Mouse (Mus musculus) naive thymus-derived CD4-positive, alpha-beta T cell, adult 2 months (primary cell): ENCODE measurements around the gene Fam107b.

Source experiments
- DNase-seq: peaks from one replicate; pipeline ENCODE4 v3.0.0-alpha.2; 2011; ENCODE audit warnings: low read depth

Fam107b gene

GRCm38 (mm10) chr2:3773089-3773488 lies 202.8 kb downstream of the Fam107b start:
- no peak for DNase-seq

DNA sequence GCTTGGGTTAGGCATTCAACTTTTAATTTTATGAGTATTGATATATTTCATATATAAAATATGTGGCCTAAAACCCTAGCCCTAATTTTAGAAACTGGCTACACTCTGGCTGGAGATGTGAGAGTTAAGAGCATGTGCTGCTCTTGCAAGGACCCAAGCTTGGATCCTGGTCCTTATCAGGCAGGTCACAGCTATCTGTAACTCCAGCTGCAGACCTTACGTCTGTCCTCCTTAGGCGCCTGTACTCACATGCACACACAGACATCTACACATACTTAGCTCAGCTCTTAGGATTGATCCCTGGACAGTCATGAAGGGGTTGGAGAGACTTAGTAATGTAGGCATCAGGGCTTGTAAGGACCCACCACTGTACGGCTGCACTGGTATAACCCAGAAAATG lies 205.3 kb downstream of the Fam107b start:
- no peak for DNase-seq

- DNase-seq = no peak
These were observed 205.8 kb downstream of the Fam107b start for GRCm38 (mm10) chr2:3776045-3776444.

DNA sequence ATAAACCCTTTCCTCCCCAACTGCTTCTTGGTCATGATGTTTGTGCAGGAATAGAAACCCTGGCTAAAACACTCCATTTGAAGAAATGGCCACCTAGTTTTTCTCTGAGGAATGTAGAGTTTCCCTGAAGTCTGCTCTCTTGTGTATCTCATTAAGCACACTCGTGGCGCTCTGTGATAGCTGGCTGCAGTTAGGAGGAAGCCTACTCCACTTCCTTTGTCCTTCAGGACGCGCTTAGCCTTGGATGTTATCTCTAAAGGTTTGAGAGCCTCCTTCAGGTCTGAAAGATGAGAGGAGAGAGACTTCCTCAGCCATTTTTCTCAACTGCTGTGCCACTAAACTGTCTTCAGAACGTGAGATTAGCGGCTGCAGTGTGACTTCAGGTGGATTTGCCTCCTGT lies 207.4 kb downstream of the Fam107b start:
- no peak for DNase-seq

GRCm38 (mm10) chr2:3785546-3785945 lies 215.3 kb downstream of the Fam107b start:
- DNase-seq = no peak

GRCm38 (mm10) chr2:3787752-3788423 lies 217.6 kb downstream of the Fam107b start:
- no peak for DNase-seq

DNA sequence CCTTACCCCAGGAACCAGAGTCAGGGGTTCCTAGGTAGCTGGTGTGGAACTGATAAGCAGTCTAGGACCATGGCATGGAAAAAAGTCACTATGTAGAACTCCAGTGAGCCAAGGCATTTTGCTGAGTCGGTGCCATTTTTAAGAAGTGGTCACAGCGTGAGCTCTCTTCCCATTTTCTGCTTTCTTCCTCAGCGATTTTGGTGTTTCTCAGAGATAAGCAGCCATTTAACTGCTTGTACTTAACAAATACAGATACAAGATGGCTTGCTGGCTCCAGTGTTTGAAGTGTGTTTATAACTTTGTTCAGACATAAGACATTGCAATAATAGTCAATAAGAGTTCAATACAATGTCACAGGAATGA lies 218.1 kb downstream of the Fam107b start:
- DNase-seq = no peak

DNA sequence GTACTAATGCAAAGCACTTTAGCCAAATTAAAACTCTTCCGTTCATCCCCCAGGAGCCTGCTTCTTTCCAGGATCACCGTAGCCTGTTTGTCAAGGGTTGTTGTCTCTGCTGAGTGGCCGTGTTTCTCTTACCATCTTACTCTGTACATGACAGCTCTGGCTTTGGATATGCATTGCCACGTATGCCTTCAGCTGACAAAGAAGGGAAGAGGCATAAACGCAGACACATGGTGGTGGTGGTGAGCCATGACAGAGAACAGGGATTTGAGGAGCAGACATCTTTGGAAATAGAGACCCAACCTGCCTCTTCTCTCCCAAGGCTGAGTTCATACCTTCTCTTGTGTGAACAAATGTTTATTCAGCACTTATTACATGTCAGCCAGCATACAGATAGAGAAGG lies 226.3 kb downstream of the Fam107b start:
- DNase-seq = no peak

DNA sequence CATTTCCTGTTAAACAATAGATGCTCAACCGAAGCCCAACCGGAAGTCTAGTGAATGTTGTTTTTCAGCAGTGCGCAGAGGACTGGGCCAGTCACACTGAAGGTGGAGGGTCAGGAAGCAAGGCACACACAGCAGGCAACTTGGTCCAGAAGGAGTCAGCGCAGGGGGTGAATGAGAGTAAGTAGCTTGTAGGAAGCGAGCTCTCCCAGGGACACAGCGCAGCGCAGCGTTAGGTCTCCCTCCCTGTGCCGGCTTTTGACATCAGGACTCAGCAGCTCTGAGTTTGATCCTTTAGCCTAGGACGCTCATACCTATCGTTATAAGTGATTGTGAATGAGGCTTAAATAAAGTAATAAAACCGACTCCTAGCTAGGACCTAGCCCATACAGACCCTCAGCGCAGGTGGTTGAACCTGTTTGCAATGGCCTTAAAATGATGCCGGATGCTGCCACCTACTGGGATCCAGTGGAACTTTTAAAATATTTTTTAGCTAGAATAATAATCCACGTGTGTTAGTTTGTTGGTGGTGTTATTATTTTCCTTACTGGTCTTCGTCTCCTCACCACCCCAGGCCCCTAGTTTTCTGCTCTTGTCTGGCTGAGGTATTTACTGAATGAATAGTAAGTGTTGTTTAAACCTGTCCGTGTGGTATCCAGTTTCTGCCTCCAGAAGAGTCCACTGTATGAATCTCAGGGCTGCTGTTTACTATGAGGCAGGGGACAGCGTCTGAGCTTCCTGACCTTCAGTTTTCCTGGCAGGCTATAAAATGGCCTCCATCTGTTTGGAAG lies 229.7 kb downstream of the Fam107b start:
- DNase-seq = peak; percentile 84

DNA sequence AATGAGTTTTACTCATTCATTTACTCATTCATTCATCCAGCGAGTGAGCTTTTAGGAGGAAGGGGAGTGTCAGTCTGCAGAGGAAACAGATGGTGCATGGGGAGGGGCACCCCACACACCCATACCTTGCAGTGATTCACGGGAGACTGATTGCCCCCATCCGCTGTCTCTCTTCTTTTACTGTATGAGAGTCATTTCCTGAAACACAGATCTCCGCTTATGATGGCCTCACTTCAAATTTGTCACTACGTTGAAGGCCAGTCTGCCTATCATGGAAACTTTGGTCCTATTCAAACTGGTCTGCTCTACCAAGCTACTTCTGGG lies 230.2 kb downstream of the Fam107b start:
- DNase-seq = peak; percentile 62

DNA sequence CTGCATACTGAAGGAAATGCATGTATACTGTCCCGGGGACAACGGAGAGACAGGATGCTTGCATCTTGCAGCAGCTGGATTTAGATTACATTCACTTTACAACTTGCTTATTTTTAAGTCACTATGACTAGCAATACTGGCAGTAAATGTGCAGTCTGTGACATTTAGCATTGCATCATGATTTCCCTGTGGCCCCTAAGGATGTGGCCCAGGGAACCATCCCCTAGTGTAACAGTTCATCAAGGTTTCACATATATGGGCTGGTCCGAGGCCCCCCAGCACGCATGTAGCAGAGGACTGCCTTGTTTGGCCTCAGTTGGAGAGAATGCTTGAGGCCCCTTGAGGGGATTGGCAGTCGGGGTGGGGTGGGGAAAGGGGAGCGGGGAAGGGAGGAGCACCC lies 235.5 kb downstream of the Fam107b start:
- no peak for DNase-seq

- DNase-seq = peak; percentile 70
These were observed 240.0 kb downstream of the Fam107b start for GRCm38 (mm10) chr2:3810321-3810720.

GRCm38 (mm10) chr2:3816142-3816609 lies 245.9 kb downstream of the Fam107b start:
- DNase-seq = no peak

DNA sequence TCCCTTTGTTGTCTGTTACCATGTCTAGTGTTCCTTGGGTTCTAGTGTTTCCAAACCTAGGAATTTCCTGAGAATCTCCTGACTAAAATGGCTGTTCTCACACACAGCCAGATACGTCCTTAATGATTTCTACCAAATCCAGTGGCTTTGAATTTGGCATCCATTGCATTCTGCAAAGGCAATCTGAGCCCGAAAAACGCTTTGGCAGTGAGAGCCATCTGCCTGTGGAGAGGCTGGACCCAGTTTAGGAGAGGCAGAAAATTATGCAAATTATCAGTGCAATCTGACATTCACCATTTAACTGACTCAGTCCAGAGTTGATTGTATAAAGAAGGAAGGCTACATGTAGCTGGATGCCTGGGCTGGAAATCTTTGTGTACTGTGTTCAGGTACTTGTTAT lies 247.3 kb downstream of the Fam107b start:
- DNase-seq = no peak

DNA sequence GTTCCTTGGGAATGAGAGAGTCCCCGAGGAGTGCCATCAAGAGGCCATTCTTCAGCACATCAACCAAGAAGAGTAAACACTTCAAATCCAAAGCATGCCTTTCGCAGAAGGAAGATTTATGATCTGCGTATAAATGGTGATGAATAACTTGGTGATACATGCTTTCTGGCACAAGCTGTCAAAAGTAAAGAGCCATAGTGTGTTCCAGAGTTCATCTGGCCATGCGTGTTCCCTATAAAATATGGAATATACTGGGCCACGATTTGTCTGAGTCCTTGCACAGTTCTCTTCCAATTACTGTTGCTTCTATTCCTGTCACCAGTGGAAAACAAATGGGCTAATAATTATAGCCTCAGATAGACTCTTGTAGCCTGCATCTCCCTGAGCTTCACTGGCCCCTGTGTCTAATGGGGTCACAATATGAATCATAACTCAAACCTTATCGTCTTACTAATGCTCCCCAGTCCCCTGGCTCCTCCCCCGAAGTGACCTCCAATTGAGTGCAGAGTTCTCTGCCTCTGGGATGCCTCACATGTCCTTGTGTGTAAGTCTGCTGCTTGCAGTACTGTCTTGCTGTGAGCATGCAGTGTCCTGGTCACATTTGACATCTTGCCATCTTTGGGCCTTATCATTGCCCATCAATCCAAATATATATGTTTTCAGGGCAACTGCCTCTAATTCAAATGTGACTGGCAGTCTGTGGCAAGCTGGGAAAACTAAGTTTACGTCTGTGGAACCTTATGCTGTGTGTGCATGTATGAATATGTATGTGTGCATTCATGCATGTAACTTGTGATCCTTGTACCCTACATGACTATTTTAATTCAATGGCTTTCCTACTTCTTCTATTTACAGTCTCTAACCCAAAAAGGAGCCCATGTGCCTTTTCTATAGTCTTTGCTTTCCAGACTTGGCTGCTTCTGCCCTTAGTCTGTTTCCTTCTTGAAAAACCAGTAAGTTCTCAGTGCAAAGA lies 252.5 kb downstream of the Fam107b start:
- DNase-seq = no peak
